Mouse (Mus musculus): ENCODE results near the gene Prdm10. TPM values are rescaled to one million over a fixed set of nuclear protein-coding genes. Genes with fewer than 3 reads are reported as not detected.
A peak's percentile ranks its signal among the peaks of the same experiment; 100 is the strongest.

Prdm10 gene
- polyA plus RNA-seq, 1 experiment from 2014 or later, result 7.8 TPM

GRCm38 (mm10) chr9:31309041-31309440, 28.7 kb downstream of the Prdm10 start:
- no peaks in the 10 kb centered on the region for H3K27me3 ChIP-seq
- no peak overlapping the region for H3K27ac ChIP-seq
- no peak overlapping the region for H3K4me3 ChIP-seq
- no peak for ATAC-seq (ENCODE audit: insufficient number of reproducible peaks, insufficient read depth, low FRiP score, low TSS enrichment)
- H3K36me3 ChIP-seq, result no peaks in the 10 kb centered on the region
- no peaks in the 10 kb centered on the region for H3K4me1 ChIP-seq
- H3K9me3 ChIP-seq, result no peaks in the 10 kb centered on the region
- WGBS, result 68% methylated on average over 5 of the region's 5 CpGs
- H3K9ac ChIP-seq, result no peak overlapping the region
- H3K4me2 ChIP-seq (replicated peaks), result no peak overlapping the region

- no peak overlapping the region for H3K9ac ChIP-seq
- ATAC-seq (ENCODE audit: insufficient number of reproducible peaks, insufficient read depth, low FRiP score, low TSS enrichment), result no peak
- H3K27ac ChIP-seq, result no peak overlapping the region
- WGBS, result 86% methylated on average over 4 of the region's 4 CpGs
- H3K4me3 ChIP-seq, result no peak overlapping the region
- H3K4me1 ChIP-seq, result no peaks in the 10 kb centered on the region
- no peaks in the 10 kb centered on the region for H3K9me3 ChIP-seq
- no peaks in the 10 kb centered on the region for H3K27me3 ChIP-seq
- no peak overlapping the region for H3K4me2 ChIP-seq (replicated peaks)
- no peaks in the 10 kb centered on the region for H3K36me3 ChIP-seq
These were observed 30.3 kb downstream of the Prdm10 start for GRCm38 (mm10) chr9:31310662-31311061.

DNA sequence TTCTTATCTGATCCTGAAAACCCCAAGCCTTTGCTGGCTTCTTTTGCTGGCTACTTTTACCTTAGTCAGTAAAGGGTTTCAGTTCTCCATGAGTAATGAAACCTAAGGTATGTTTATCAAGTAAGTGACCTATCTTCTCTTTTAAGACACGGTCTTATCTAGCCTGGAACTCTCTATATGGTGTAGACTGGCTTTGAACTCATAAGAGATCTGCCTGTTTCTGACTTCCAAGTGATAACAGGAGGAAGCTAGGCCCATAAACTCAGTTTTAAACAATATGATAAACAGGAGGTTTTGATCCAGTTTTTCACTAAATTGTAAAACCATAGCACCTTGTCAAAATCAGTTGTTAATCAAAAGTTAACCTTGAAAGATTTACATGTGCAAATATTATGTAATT, 33.5 kb downstream of the Prdm10 start:
- 83% methylated on average over 1 of the region's 1 CpGs for WGBS
- no peak for ATAC-seq (ENCODE audit: insufficient number of reproducible peaks, insufficient read depth, low FRiP score, low TSS enrichment)
- Histone ChIP-seq H3K27me3 (no peaks in the 10 kb centered on the region), H3K9me3 (no peaks in the 10 kb centered on the region), H3K4me1 (no peaks in the 10 kb centered on the region), H3K4me3 (no peak overlapping the region), H3K27ac (no peak overlapping the region), H3K4me2 (replicated peaks) (no peak overlapping the region), H3K36me3 (no peaks in the 10 kb centered on the region), H3K9ac (no peak overlapping the region)

DNA sequence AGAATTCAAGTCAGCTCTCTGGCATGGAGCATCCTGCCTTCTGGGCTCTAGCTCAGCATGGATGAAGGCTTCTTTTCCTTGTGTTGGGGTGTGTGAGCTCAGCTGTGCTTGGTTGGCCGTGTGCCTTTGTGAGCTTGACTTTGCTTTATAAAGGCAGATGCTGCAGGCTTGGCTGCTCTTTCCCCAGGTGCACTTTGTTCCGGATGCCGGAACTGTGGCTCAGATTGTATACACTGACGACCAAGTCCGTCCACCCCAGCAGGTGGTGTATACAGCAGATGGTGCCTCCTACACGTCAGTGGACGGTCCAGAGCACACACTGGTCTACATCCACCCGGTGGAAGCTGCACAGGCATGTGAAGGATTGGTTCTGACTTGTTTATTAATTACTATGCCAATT, 35.6 kb downstream of the Prdm10 start:
- WGBS, result 84% methylated on average over 8 of the region's 8 CpGs
- no peak overlapping the region for H3K4me2 ChIP-seq (replicated peaks)
- H3K27ac ChIP-seq, result no peak overlapping the region
- H3K9ac ChIP-seq, result no peak overlapping the region
- no peaks in the 10 kb centered on the region for H3K27me3 ChIP-seq
- no peak overlapping the region for H3K4me3 ChIP-seq
- ATAC-seq (ENCODE audit: insufficient number of reproducible peaks, insufficient read depth, low FRiP score, low TSS enrichment), result no peak
- H3K4me1 ChIP-seq, result no peaks in the 10 kb centered on the region
- no peaks in the 10 kb centered on the region for H3K36me3 ChIP-seq
- H3K9me3 ChIP-seq, result no peaks in the 10 kb centered on the region

DNA sequence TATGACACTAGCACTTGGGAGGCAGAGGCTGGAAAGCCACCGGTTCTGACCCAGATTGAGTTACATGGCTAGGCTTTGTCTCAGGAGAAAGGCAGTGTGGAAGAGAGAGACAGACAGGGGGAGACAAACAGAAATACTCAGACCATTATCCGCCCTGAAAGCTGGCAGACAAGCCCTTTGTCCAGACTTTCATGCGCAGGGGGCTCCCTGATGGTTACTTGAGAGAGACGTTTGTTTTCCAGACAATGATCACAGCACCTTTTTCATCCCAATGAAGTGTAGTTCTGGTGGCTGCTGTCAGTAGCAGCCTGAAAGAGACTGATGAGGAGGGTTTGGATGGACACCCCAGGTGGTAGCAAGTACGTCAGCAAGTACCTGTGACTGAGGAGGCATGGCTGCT, 38.6 kb downstream of the Prdm10 start:
- Histone ChIP-seq H3K4me1 (no peaks in the 10 kb centered on the region), H3K27ac (no peak overlapping the region), H3K36me3 (no peaks in the 10 kb centered on the region), H3K9me3 (no peaks in the 10 kb centered on the region), H3K9ac (no peak overlapping the region), H3K4me3 (no peak overlapping the region), H3K27me3 (no peaks in the 10 kb centered on the region), H3K4me2 (replicated peaks) (no peak overlapping the region)
- WGBS, result 59% methylated on average over 5 of the region's 5 CpGs
- no peak for ATAC-seq (ENCODE audit: insufficient number of reproducible peaks, insufficient read depth, low FRiP score, low TSS enrichment)

- Histone ChIP-seq H3K27me3 (no peaks in the 10 kb centered on the region), H3K9ac (no peak overlapping the region), H3K36me3 (no peaks in the 10 kb centered on the region), H3K27ac (no peak overlapping the region), H3K4me3 (no peak overlapping the region), H3K4me1 (no peaks in the 10 kb centered on the region), H3K4me2 (replicated peaks) (no peak overlapping the region), H3K9me3 (no peaks in the 10 kb centered on the region)
- ATAC-seq (ENCODE audit: insufficient number of reproducible peaks, insufficient read depth, low FRiP score, low TSS enrichment), result no peak
- 50% methylated on average over 1 of the region's 1 CpGs for WGBS
These were observed 40.4 kb downstream of the Prdm10 start for GRCm38 (mm10) chr9:31320734-31321133.

GRCm38 (mm10) chr9:31321526-31321925, 41.2 kb downstream of the Prdm10 start:
- H3K27me3 ChIP-seq, result no peaks in the 10 kb centered on the region
- H3K9ac ChIP-seq, result no peak overlapping the region
- no peak for ATAC-seq (ENCODE audit: insufficient number of reproducible peaks, insufficient read depth, low FRiP score, low TSS enrichment)
- 66% methylated on average over 4 of the region's 4 CpGs for WGBS
- H3K4me1 ChIP-seq, result no peaks in the 10 kb centered on the region; the same call in 1 of the 2 replicates
- H3K4me3 ChIP-seq, result no peak overlapping the region
- H3K36me3 ChIP-seq, result no peaks in the 10 kb centered on the region
- H3K27ac ChIP-seq, result 0 out of 2 replicates have a peak overlapping the region, but pooled peaks have one; percentile 43
- H3K4me2 ChIP-seq (replicated peaks), result no peak overlapping the region
- H3K9me3 ChIP-seq, result no peaks in the 10 kb centered on the region

DNA sequence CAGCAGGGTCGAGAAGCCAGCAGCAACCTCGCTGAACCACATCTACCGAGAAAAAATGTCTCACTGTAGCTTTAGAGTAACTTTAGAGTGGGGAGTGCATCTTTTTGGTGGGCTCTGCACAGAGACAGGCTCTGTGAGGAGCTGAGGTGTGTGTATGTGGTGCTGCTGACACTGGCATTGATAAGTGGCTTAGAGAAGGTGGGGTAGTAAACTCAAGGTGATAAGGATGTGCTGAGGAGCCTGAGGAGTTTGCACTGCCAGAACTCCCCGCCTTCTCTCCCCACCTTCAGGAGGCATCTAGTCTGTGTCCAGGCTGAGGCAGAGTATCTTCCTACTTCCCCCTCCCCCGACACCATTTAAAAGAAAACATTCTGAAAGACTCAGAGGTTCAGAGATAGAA, 41.8 kb downstream of the Prdm10 start:
- H3K9ac ChIP-seq, result no peak overlapping the region
- no peaks in the 10 kb centered on the region; the same call in 1 of the 2 replicates for H3K4me1 ChIP-seq
- H3K36me3 ChIP-seq, result 0 out of 2 replicates have a peak, but pooled peaks cover under 1% of the 10 kb centered on the region
- H3K27ac ChIP-seq, result 0 out of 2 replicates have a peak overlapping the region, but pooled peaks have one; percentile 6
- H3K9me3 ChIP-seq, result no peaks in the 10 kb centered on the region
- no peak overlapping the region for H3K4me2 ChIP-seq (replicated peaks)
- ATAC-seq (ENCODE audit: insufficient number of reproducible peaks, insufficient read depth, low FRiP score, low TSS enrichment), result no peak
- H3K27me3 ChIP-seq, result no peaks in the 10 kb centered on the region
- 72% methylated on average over 5 of the region's 5 CpGs for WGBS
- no peak overlapping the region for H3K4me3 ChIP-seq

DNA sequence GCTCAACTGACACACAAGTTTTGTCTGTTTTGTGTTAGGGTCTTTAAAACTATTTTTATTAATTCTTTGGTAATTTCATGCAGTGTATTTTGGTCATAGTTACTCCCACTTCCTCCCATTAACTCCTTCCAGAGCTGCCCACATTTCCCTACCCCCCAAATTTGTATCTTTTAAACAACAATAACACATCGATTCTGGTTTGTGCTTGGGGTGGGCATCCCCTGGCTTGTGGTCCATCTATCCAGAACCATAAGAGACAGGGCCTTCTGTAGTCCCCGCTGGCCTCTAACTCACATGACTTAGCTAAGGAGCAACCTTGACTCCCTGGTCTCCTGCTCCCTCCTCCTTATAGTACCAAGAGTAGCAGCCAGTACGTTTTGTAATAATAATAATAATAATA, 50.5 kb downstream of the Prdm10 start:
- ATAC-seq (ENCODE audit: insufficient number of reproducible peaks, insufficient read depth, low FRiP score, low TSS enrichment), result no peak
- no peak overlapping the region for H3K4me2 ChIP-seq (replicated peaks)
- no peaks in the 10 kb centered on the region; the same call in 1 of the 2 replicates for H3K4me1 ChIP-seq
- peaks cover 18% of the 10 kb centered on the region for H3K36me3 ChIP-seq
- H3K9me3 ChIP-seq, result no peaks in the 10 kb centered on the region
- H3K27me3 ChIP-seq, result no peaks in the 10 kb centered on the region
- no peak overlapping the region for H3K9ac ChIP-seq
- H3K4me3 ChIP-seq, result no peak overlapping the region
- WGBS, result 88% methylated on average over 3 of the region's 3 CpGs
- H3K27ac ChIP-seq, result no peak overlapping the region

- peaks cover 18% of the 10 kb centered on the region for H3K36me3 ChIP-seq
- WGBS, result 63% methylated on average over 4 of the region's 4 CpGs
- no peaks in the 10 kb centered on the region for H3K27me3 ChIP-seq
- no peak for ATAC-seq (ENCODE audit: insufficient number of reproducible peaks, insufficient read depth, low FRiP score, low TSS enrichment)
- no peaks in the 10 kb centered on the region for H3K9me3 ChIP-seq
- H3K4me1 ChIP-seq, result no peaks in the 10 kb centered on the region; the same call in 1 of the 2 replicates
- no peak overlapping the region for H3K4me2 ChIP-seq (replicated peaks)
- H3K9ac ChIP-seq, result no peak overlapping the region
- H3K27ac ChIP-seq, result no peak overlapping the region
- no peak overlapping the region for H3K4me3 ChIP-seq
These were observed 50.9 kb downstream of the Prdm10 start for GRCm38 (mm10) chr9:31331246-31331645.

- H3K9me3 ChIP-seq, result no peaks in the 10 kb centered on the region
- H3K9ac ChIP-seq, result no peak overlapping the region
- H3K4me1 ChIP-seq, result no peaks in the 10 kb centered on the region
- no peak for ATAC-seq (ENCODE audit: insufficient number of reproducible peaks, insufficient read depth, low FRiP score, low TSS enrichment)
- H3K27ac ChIP-seq, result no peak overlapping the region
- H3K36me3 ChIP-seq, result peaks cover 18% of the 10 kb centered on the region
- 65% methylated on average over 3 of the region's 3 CpGs for WGBS
- H3K4me2 ChIP-seq (replicated peaks), result no peak overlapping the region
- no peaks in the 10 kb centered on the region for H3K27me3 ChIP-seq
- no peak overlapping the region for H3K4me3 ChIP-seq
These were observed 51.6 kb downstream of the Prdm10 start for GRCm38 (mm10) chr9:31331906-31332305.

DNA sequence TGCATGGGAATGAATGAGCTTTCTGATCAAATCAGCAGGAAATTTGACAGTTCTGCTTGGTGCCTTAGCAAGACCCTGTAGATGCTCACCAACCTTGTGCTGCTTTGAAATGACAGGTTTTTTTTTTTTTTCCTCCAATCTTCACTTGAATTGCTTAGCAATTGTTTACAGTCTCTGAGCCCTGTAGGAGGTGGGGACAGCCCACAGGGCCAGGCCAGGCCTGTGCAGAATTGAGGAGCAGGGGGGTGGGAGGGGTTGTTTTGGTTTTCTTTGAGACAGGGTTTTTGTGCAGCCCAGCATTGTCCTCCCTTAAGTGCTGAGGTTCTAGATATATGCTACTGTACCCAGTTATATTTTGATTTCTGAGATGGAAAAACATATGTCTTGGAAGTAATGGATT, 52.5 kb downstream of the Prdm10 start:
- Histone ChIP-seq H3K27me3 (no peaks in the 10 kb centered on the region), H3K36me3 (peaks cover 11% of the 10 kb centered on the region), H3K4me3 (no peak overlapping the region), H3K9ac (no peak overlapping the region), H3K4me2 (replicated peaks) (no peak overlapping the region), H3K27ac (no peak overlapping the region), H3K9me3 (no peaks in the 10 kb centered on the region), H3K4me1 (no peaks in the 10 kb centered on the region)
- no peak for ATAC-seq (ENCODE audit: insufficient number of reproducible peaks, insufficient read depth, low FRiP score, low TSS enrichment)

- Histone ChIP-seq H3K36me3 (peaks cover 2% of the 10 kb centered on the region; the same call in 1 of the 2 replicates), H3K4me3 (no peak overlapping the region), H3K9me3 (no peaks in the 10 kb centered on the region), H3K9ac (no peak overlapping the region), H3K4me2 (replicated peaks) (no peak overlapping the region), H3K27ac (no peak overlapping the region), H3K4me1 (no peaks in the 10 kb centered on the region), H3K27me3 (no peaks in the 10 kb centered on the region)
- WGBS, result 91% methylated on average over 6 of the region's 6 CpGs
- no peak for ATAC-seq (ENCODE audit: insufficient number of reproducible peaks, insufficient read depth, low FRiP score, low TSS enrichment)
These were observed 54.7 kb downstream of the Prdm10 start for GRCm38 (mm10) chr9:31334991-31335390.
